Mouse (Mus musculus) small intestine, adult 2 months (tissue): ENCODE measurements around the gene Nkx2-3. TPM values are rescaled to one million over a fixed set of nuclear protein-coding genes. Genes with fewer than 3 reads are reported as not detected.

ENCODE experiments used
- H3K27ac ChIP-seq: fragments of 200-500 bp; 2 replicates; pipeline ENCODE4 v1.5.1; 2012; ENCODE audit warnings: low read depth, low read length, control low read depth, inconsistent platforms; ENCODE audit not compliant: insufficient read depth
- H3K27me3 ChIP-seq: fragments of 200-500 bp; 2 replicates; pipeline ENCODE4 v1.6.1; 2012; ENCODE audit warnings: mild to moderate bottlenecking, moderate library complexity, low read length, inconsistent platforms; ENCODE audit not compliant: control insufficient read depth, insufficient read depth
- H3K36me3 ChIP-seq: fragments of 200-500 bp; 2 replicates; pipeline ENCODE4 v1.6.1; 2012; ENCODE audit warnings: mild to moderate bottlenecking, low read length, control low read depth, inconsistent platforms; ENCODE audit not compliant: control insufficient read depth, insufficient read depth
- H3K4me1 ChIP-seq: fragments of 200-500 bp; 2 replicates; pipeline ENCODE4 v1.6.1; 2012; ENCODE audit warnings: low read length, inconsistent platforms, mixed read lengths; ENCODE audit not compliant: control insufficient read depth, insufficient read depth, insufficient read length
- H3K4me3 ChIP-seq: fragments of 200-500 bp; 2 replicates; pipeline ENCODE4 v1.5.1; 2012; ENCODE audit warnings: low read depth, mild to moderate bottlenecking, control low read depth, inconsistent platforms, low read length, moderate library complexity
- CTCF ChIP-seq: fragments of 200-500 bp; IDR thresholded peaks from 2 replicates; pipeline ENCODE4 v1.5.1; 2012; ENCODE audit warnings: low read depth, mild to moderate bottlenecking, control low read depth, inconsistent platforms, low read length, moderate library complexity, mixed read lengths; ENCODE audit not compliant: insufficient replicate concordance, insufficient read length; ENCODE audit errors: extremely low read depth
- POLR2A ChIP-seq: fragments of 200-500 bp; IDR thresholded peaks from 2 replicates; pipeline ENCODE4 v1.6.1; 2012; ENCODE audit warnings: low read depth, mild to moderate bottlenecking, control low read depth, inconsistent platforms, low read length, moderate library complexity
- WGBS: fragments of 180-500 bp; shearing (Covaris S2); methylation state at CpG from one replicate; pipeline ENCODE4 v1.1.7; 2018; 5-methylcytosine and 5-hydroxymethylcytosine counted together
- polyA plus RNA-seq: library from polyadenylated mRNA; depleted of rRNA; stranded (reverse); fragments of >200 nt; gene quantifications from 2 replicates; pipeline ENCODE4 v1.2.3, GENCODE M21; 2012; rRNA removed

The Nkx2-3 gene
- polyA plus RNA-seq, 1 experiment = 24.9 TPM

DNA sequence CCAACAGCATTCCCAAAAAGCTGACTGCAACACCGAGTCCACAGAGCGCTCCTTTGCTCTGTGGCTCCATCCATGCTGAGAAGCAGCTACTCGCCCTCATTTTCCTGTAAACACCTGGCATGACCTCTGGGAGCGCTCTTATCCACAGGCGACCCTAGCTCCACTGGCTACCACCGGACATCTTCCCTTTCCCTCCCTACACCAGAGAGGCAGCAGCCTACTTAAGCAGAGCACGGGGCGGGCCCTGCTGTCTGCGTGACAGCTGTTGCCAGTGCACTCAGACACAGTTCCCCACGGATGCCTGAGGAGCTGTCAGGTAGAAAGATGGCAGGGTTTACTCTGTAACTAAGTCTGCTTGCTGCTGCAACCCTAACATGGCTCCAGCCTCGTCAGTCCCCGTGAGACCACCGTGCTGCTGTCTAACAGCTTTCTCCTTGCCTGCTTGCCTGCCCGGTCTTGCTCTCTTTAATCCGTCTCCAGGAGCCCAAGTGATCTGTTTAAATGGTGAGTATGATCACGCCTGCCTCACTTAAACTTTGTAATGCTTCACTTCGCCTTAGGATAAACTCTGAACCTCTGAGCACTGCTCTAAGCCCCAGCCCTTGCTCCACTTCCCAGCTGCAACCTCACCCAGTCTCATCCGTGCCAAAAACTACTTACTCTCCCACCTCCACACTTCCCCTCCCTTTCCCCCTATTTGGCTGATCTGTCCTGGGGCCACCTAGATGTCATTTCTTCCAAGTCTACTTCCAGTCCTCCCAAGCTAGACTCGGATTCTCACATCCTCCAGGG lies 50.2 kb downstream of the Nkx2-3 start:
- Histone ChIP-seq H3K27me3 (no peaks in the 10 kb centered on the region), H3K4me3 (no peak overlapping the region), H3K27ac (no peak overlapping the region), H3K4me1 (no peaks in the 10 kb centered on the region), H3K36me3 (peaks cover 34% of the 10 kb centered on the region)
- WGBS = 68% methylated on average over 19 of the region's 19 CpGs
- TF ChIP-seq POLR2A (no peak), CTCF (no peak)

GRCm38 (mm10) chr19:43663471-43663870 lies 51.3 kb downstream of the Nkx2-3 start:
- Histone ChIP-seq H3K27ac (no peak overlapping the region), H3K4me1 (no peaks in the 10 kb centered on the region), H3K4me3 (no peak overlapping the region), H3K27me3 (no peaks in the 10 kb centered on the region), H3K36me3 (peaks cover 34% of the 10 kb centered on the region)
- 65% methylated on average over 8 of the region's 8 CpGs for WGBS
- TF ChIP-seq CTCF (no peak), POLR2A (no peak)

Other genes with a start within 250 kb of the Nkx2-3 start
- gene Hpse2, start 224.0 kb upstream of the Nkx2-3 start, polyA plus RNA-seq = 0.48 and 1.1 TPM in 2 replicates
- gene Cnnm1, start 171.9 kb upstream of the Nkx2-3 start, polyA plus RNA-seq = 0.55 and 0.69 TPM in 2 replicates
- 36.0 and 41.3 TPM in 2 replicates for gene Got1, start 87.7 kb upstream of the Nkx2-3 start, polyA plus RNA-seq
- 41.0 and 74.2 TPM in 2 replicates for gene Slc25a28, start 62.6 kb downstream of the Nkx2-3 start, polyA plus RNA-seq
- gene Entpd7, start 77.3 kb downstream of the Nkx2-3 start, polyA plus RNA-seq = 16.3 and 23.3 TPM in 2 replicates
- 1.3 and 4.1 TPM in 2 replicates for gene Cutc, start 140.7 kb downstream of the Nkx2-3 start, polyA plus RNA-seq
- 6.5 and 9.8 TPM in 2 replicates for gene Cox15, start 140.7 kb downstream of the Nkx2-3 start, polyA plus RNA-seq
- gene Abcc2, start 169.9 kb downstream of the Nkx2-3 start, polyA plus RNA-seq = 25.3 and 49.5 TPM in 2 replicates